Mouse (Mus musculus): ENCODE measurements around the gene 2610301B20Rik.

DNA sequence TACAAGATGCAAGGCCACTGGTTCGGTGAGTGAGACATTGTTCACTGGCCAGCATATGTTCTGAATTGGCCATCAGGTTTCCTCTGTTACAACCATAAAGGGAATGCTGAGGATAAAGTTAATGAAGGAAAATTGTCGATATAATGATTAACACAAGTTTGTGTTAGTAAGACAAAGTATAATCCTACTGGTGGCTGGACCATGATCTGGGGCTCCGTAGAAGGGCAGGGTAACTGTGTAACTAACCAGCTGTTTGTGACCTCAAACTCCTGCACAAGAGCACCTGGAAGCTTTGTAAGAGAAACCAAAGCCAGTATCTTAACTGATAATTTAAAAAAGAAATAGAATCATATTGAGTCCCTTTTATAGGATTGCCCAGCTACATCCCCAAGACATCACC, 55.4 kb downstream of the 2610301B20Rik start:
- TF ChIP-seq CTCF (conservative IDR thresholded peaks at IDR 0.05; ENCODE audit: low read length) (no peak), NANOG (IDR thresholded peaks at IDR 0.05; ENCODE audit: borderline replicate concordance, low read length) (no peak)
